Mouse (Mus musculus) heart, embryonic 10.5 days (tissue): ENCODE results near the gene Cdc26. TPM values are rescaled to one million over a fixed set of nuclear protein-coding genes. Genes with fewer than 3 reads are reported as not detected.

Source experiments
- DNase-seq: peaks from one replicate; pipeline ENCODE4 v3.0.0-alpha.2; 2017; ENCODE audit warnings: low spot score
- H3K27ac ChIP-seq: fragments of 300-500 bp; sonication (generic); 2 replicates; pipeline ENCODE4 v1.5.1; 2016; ENCODE audit warnings: mild to moderate bottlenecking
- H3K27me3 ChIP-seq: fragments of 300-500 bp; sonication (generic); 2 replicates; pipeline ENCODE4 v1.6.1; 2016; ENCODE audit warnings: mild to moderate bottlenecking; ENCODE audit not compliant: poor library complexity, insufficient read depth, severe bottlenecking
- H3K36me3 ChIP-seq: fragments of 300-500 bp; sonication (generic); 2 replicates; pipeline ENCODE4 v1.6.1; 2016; ENCODE audit warnings: mild to moderate bottlenecking, moderate library complexity
- H3K4me1 ChIP-seq: fragments of 300-500 bp; sonication (generic); 2 replicates; pipeline ENCODE4 v1.6.1; 2016; ENCODE audit warnings: mild to moderate bottlenecking
- H3K4me3 ChIP-seq: fragments of 300-500 bp; sonication (generic); 2 replicates; pipeline ENCODE4 v1.5.1; 2016; ENCODE audit warnings: mild to moderate bottlenecking, moderate library complexity
- H3K9me3 ChIP-seq: fragments of 300-500 bp; sonication (generic); 2 replicates; pipeline ENCODE4 v1.6.1; 2016; ENCODE audit warnings: mild to moderate bottlenecking, moderate library complexity
- WGBS: fragments of 180-500 bp; shearing (Covaris S2); methylation state at CpG from one replicate; pipeline ENCODE4 v1.1.7; 2016; 5-methylcytosine and 5-hydroxymethylcytosine counted together
- polyA plus RNA-seq: library from polyadenylated mRNA; unstranded; fragments of >200 nt; fragmentation: Nextera tagmentation; extraction: Ambion mirVana; gene quantifications from 2 replicates; pipeline ENCODE4 v1.2.1, GENCODE M21; 2016

The Cdc26 gene
- polyA plus RNA-seq, 1 experiment from 2014 or later, result 125 TPM

DNA sequence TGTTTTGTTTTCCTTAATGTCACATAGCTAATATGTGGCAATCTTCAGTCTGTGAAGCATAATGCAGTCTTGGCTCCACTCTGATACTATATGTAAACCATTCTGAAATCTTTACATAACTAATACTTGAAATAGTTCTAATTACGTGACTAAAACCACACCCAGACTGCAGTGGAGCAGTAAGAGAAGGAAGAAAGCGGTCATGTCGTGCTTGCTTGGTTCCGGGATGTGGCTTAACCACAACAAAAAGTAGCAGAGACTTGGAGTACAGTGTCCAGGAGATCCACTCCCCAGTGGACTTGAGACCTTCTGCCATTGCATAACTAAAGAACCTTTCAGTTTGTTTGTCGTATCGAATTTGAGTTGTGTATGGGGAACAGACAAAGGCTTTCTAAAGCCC is 40.9 kb downstream of the Cdc26 start:
- H3K36me3 ChIP-seq, result no peaks in the 10 kb centered on the region
- peaks cover 32% of the 10 kb centered on the region for H3K4me1 ChIP-seq
- no peak overlapping the region for H3K27ac ChIP-seq
- no peak overlapping the region for H3K4me3 ChIP-seq
- no peaks in the 10 kb centered on the region for H3K27me3 ChIP-seq
- no peak for DNase-seq
- 94% methylated on average over 6 of the region's 6 CpGs for WGBS
- H3K9me3 ChIP-seq, result no peaks in the 10 kb centered on the region

DNA sequence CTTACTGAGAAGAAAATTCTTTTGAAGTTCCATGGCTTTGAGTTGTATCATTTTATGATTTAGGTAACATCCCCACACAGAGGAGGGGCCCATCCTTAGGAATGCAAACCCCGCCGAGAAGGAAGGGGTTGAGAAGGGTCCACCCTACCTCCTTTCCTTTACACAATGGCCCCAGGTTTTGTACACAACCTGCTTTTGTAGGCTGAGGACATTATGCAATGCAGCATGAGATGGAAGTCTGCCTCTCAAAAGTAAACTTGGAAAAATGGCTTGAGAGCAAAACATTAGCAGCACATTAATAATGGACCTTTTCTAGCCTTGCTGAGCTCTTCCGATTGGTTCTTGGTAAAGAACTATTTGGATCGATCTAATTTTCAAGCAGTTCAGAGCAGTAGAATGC is 42.2 kb downstream of the Cdc26 start:
- Histone ChIP-seq H3K27me3 (no peaks in the 10 kb centered on the region), H3K27ac (no peak overlapping the region), H3K4me1 (peaks cover 19% of the 10 kb centered on the region), H3K4me3 (no peak overlapping the region), H3K9me3 (no peaks in the 10 kb centered on the region), H3K36me3 (no peaks in the 10 kb centered on the region)
- DNase-seq, result no peak
- 91% methylated on average over 4 of the region's 4 CpGs for WGBS

DNA sequence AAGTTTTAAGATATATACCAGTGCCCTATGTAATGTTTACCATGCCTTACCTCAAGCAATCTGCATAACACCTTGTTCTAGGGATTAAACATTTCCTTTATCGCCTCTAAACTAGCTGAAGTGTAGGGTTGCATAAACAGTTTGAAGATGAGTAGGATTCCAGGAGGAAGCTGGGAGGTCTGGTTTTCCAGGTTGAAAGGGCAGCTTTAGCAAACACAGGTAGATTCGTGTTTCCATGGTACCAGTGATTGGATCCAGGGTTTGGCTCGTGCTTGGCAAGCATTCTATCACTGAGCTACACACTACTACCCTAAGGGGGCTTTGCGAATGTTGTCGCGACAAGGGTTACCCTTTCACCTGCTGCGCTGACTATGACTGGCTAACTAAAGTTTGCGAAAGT is 44.1 kb downstream of the Cdc26 start:
- H3K36me3 ChIP-seq, result no peaks in the 10 kb centered on the region
- no peak for DNase-seq
- no peaks in the 10 kb centered on the region for H3K9me3 ChIP-seq
- 87% methylated on average over 8 of the region's 8 CpGs for WGBS
- H3K27me3 ChIP-seq, result no peaks in the 10 kb centered on the region
- no peak overlapping the region for H3K4me3 ChIP-seq
- H3K27ac ChIP-seq, result no peak overlapping the region
- H3K4me1 ChIP-seq, result peaks cover 15% of the 10 kb centered on the region

DNA sequence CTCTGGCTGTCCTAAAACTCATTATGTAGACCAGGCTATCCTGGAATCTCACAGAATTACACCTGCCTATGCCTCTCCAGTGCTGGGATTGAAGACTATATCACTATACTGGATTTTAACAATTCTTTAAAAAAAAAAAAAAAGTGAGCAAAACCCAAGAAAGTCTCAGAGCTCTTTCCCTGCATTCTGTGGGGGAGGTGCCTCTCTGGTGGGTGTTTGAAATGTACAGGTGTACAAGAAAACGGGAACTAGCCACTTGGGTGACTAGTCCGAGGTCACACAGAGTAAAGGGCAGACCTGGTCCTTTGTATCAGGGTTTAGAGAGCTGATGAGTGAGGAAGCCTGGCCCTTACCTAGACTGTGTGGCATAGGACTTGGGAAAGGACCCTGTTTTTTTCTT is 46.0 kb downstream of the Cdc26 start:
- 81% methylated on average over 2 of the region's 2 CpGs for WGBS
- Histone ChIP-seq H3K27ac (no peak overlapping the region), H3K4me1 (peaks cover 9% of the 10 kb centered on the region; the same call in 1 of the 2 replicates), H3K27me3 (no peaks in the 10 kb centered on the region), H3K36me3 (no peaks in the 10 kb centered on the region), H3K4me3 (no peak overlapping the region; the same call in 1 of the 2 replicates), H3K9me3 (no peaks in the 10 kb centered on the region)
- no peak for DNase-seq

DNA sequence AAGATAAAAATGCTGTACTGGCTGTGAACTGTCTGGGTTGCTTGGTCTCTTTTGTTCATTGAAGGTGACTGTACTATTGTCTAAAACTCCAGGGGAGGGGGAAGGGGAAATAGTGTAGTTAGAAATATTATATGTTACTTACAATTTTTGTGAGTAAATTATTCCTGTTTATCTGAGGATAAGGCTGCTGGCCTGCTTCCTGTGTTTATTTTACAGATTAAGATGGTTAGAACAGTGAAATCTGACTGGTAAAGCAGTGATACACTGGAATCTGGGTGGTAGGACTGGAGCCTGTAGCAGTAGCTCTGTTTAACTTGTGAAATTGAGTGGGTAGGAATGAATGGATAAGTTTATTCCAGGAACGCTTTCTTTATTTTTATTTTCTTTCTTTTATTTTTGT is 46.4 kb downstream of the Cdc26 start:
- no peaks in the 10 kb centered on the region for H3K36me3 ChIP-seq
- no peaks in the 10 kb centered on the region for H3K9me3 ChIP-seq
- H3K27ac ChIP-seq, result no peak overlapping the region
- H3K27me3 ChIP-seq, result no peaks in the 10 kb centered on the region
- DNase-seq, result no peak
- WGBS, result 91% methylated on average over 1 of the region's 1 CpGs
- H3K4me3 ChIP-seq, result peak overlapping the region; percentile 86
- peaks cover 9% of the 10 kb centered on the region; the same call in 1 of the 2 replicates for H3K4me1 ChIP-seq

DNA sequence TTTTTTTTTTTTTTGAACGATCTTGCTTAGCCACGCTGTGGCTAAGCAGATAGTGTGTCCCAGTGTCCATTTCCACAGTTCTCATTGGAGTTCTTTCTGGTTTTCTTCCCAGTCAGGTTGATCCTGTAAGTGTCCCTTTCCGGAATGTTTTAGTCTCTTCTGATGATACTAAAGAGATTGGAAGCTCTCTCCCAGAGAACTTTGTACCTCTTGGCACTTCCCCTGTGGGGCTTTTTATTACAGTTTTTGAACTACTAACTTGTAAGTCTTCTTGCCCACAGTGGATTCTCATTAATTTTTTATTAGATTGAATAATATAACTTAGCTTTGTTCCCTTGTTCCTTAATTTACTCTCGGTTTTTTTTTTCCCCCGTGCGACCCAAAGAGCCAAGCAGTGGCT is 46.9 kb downstream of the Cdc26 start:
- H3K27ac ChIP-seq, result peak overlapping the region; percentile 92; the same call in 1 of the 2 replicates
- H3K9me3 ChIP-seq, result no peaks in the 10 kb centered on the region
- peaks cover 9% of the 10 kb centered on the region; the same call in 1 of the 2 replicates for H3K4me1 ChIP-seq
- 41% methylated on average over 6 of the region's 6 CpGs for WGBS
- no peak for DNase-seq
- no peaks in the 10 kb centered on the region for H3K27me3 ChIP-seq
- H3K4me3 ChIP-seq, result peak overlapping the region; percentile 86
- H3K36me3 ChIP-seq, result no peaks in the 10 kb centered on the region

DNA sequence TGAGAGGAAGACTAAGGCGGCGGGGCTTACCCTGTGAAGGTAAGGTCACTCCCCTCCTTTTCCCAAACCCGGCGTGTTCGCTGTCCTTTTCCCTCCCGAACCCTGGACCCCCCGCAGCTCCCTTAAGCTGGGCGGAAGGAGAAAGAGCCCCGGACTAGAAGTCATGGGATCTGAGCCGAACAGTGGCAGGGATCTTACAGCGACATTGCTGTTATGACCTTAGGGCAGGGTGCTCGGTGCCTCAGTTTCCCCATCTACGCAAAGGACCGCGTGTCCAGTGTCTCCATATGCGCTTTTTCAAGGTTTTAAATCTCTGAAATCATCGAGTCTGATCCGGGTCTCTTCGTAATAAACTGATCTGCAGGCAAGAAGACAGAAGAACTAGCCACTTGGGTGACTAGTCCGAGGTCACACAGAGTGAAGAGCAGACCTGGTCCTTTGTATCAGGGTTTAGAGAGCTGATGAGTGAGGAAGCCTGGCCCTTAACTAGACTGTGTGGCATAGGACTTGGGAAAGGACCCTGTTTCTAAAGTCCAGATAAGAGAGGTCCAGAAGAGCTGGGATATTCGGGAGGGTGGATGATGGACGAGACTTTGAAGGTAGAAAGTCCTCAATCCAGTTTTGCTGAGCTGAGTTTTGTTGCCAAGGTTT is 47.5 kb downstream of the Cdc26 start:
- under 1% methylated on average over 22 of the region's 22 CpGs for WGBS
- Histone ChIP-seq H3K4me1 (peaks cover 9% of the 10 kb centered on the region; the same call in 1 of the 2 replicates), H3K36me3 (no peaks in the 10 kb centered on the region), H3K27me3 (no peaks in the 10 kb centered on the region), H3K4me3 (peak overlapping the region; percentile 86), H3K9me3 (no peaks in the 10 kb centered on the region), H3K27ac (peak overlapping the region; percentile 92)
- DNase-seq, result no peak

DNA sequence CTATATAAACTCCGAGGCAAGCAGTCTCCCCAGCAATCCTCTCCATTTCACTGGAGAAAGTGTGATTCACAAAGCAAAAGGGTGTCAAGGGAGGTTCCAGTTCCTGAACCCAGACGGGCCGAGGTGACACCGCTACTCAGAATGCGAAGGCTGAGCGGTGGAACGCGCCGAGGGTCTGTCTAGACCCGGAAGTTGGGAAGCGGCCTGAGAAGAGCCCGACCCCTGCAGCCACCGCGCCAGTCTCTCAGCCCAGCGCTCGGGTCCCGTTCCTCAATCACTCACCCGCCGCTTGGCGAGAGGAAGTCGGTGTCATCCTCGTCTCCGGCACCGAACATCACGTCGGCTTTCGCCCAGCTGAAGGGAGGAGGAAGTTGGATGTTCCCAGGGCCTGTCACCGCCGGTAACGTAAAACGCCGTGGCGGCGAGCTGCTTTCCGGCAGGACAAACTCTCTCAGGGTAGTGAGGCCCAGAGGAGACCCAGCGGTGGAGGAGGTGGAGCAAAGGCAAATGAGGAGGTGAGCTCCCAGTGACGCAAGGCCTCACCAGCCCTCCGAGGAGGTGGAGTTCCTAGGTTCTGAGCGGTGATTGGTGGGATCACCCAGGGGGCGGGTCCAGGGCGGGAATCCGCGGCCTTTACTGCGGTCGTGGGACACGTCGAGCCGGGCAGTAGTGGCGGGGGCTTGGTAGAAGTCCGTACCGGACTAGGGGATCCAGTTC is 48.2 kb downstream of the Cdc26 start, which contains the start of the genes Fkbp15 and Slc31a1:
TSS of gene Fkbp15 (minus strand) at position 461 of the 717 bp plus-strand sequence.
TSS of gene Slc31a1 (plus strand) at position 640 of the 717 bp plus-strand sequence.
- WGBS, result under 1% methylated on average over 51 of the region's 51 CpGs
- Histone ChIP-seq H3K36me3 (no peaks in the 10 kb centered on the region), H3K4me3 (peak within 1 kb of the TSS; percentile 86), H3K4me1 (peaks cover 7% of the 10 kb centered on the region; the same call in 1 of the 2 replicates), H3K27me3 (no peaks in the 10 kb centered on the region), H3K9me3 (no peaks in the 10 kb centered on the region), H3K27ac (peak within 1 kb of the TSS; percentile 92)
- peak; percentile 100 for DNase-seq

DNA sequence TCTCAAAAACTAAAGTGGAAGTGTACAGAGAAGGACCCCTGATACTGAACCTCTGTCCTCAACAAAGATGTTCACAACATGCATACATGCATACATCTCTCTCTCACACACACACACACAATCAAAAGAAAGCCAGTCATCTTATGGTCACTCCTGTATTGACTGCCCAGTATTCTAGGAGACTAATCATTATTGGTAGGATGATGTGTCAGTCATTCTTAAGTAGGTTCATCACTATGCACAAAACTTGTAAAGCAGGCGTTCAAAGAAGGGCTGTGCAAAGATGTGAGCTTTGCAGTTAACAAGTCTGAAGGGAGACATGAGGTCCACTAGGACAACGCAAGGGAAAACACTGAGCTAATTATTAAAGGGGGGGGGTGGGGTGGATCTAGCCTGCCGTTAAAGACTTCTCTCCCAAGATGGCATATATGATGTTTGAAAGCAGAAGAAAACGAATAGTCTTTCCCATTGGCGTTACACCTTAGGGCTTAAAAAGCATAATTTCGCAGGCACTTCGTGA is 49.1 kb downstream of the Cdc26 start:
- no peak for DNase-seq
- peak overlapping the region; percentile 92 for H3K27ac ChIP-seq

DNA sequence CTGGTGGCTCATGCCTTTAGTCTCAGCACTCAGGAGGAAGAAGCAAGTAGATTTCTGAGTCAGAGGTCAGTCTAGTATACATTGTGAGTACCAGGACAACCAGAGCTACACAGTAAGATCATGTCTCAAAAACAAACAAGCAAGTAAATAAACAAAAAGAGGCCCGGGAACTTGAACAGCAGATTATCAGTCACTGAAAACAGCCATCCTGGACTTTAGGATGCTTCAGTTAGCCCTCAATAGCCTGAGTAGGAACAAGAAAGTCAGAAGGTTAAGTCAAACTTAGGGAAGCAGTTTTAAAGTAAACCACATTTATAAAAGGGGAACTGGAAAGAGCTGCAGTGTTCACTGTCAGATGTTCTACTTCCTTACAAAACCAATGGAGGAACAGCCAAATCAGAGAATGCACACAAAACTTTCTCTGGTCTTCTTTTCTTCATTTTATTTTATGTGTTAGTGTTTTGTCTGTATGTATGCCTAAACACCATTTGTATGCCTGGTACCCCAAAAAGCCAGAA is 50.8 kb downstream of the Cdc26 start:
- DNase-seq, result no peak
- WGBS, result 60% methylated on average over 1 of the region's 1 CpGs
- H3K27me3 ChIP-seq, result no peaks in the 10 kb centered on the region
- H3K4me1 ChIP-seq, result peaks cover 7% of the 10 kb centered on the region; the same call in 1 of the 2 replicates
- no peak overlapping the region for H3K27ac ChIP-seq
- H3K4me3 ChIP-seq, result no peak overlapping the region
- H3K36me3 ChIP-seq, result no peaks in the 10 kb centered on the region
- no peaks in the 10 kb centered on the region for H3K9me3 ChIP-seq

More for the DNA sequence above, 49.1 kb downstream of the Cdc26 start:
- Histone ChIP-seq H3K27me3 (no peaks in the 10 kb centered on the region), H3K4me3 (peak overlapping the region; percentile 86), H3K9me3 (no peaks in the 10 kb centered on the region), H3K36me3 (no peaks in the 10 kb centered on the region), H3K4me1 (peaks cover 7% of the 10 kb centered on the region; the same call in 1 of the 2 replicates)
- 47% methylated on average over 7 of the region's 7 CpGs for WGBS

DNA sequence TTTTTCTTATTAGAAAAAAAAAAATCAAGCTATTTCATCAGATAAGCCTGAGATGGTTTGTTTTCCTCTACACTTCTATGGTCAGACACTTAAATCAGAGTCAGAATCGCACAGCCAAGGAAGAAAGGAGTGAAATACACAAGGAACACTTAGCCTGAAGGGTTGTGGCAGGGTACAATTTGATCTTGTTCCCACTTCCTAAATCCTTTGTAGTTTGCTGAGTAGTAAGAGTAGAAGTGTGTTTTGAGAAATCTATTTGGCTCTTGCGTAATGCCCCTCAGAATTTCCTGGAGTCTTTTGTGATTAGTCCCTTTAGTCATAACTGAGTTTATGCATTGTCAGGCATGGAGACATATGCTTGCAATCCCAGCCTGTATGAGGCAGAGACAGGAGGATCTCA is 59.1 kb downstream of the Cdc26 start:
- no peak overlapping the region for H3K4me3 ChIP-seq
- H3K27me3 ChIP-seq, result no peaks in the 10 kb centered on the region
- no peaks in the 10 kb centered on the region for H3K9me3 ChIP-seq
- H3K36me3 ChIP-seq, result peaks cover 23% of the 10 kb centered on the region
- H3K4me1 ChIP-seq, result no peaks in the 10 kb centered on the region
- no peak for DNase-seq
- no peak overlapping the region for H3K27ac ChIP-seq
- 87% methylated on average over 2 of the region's 2 CpGs for WGBS

DNA sequence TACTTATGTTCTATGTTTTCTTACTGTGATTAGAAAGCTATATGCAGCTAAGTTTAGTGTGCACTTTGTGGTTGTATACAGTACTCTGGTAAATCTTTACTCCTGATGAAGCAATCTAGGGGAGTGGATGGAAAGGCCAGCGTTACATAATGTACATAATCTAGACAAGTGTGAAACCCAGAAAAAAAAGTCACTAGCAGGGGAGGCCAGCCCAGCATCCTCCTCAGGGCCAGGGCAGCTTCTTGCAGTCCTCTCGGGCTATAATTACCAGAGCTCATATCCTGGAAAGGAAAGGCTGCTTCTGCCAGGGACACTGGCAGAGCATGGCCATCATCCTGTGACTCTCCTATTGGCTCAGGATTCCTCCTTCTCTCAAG is 60.1 kb downstream of the Cdc26 start:
- 48% methylated on average over 2 of the region's 2 CpGs for WGBS
- Histone ChIP-seq H3K27me3 (no peaks in the 10 kb centered on the region), H3K9me3 (no peaks in the 10 kb centered on the region), H3K36me3 (peaks cover 31% of the 10 kb centered on the region), H3K4me3 (no peak overlapping the region), H3K27ac (peak overlapping the region; percentile 47), H3K4me1 (no peaks in the 10 kb centered on the region)
- DNase-seq, result no peak
